ENCODE assay signal across 8 mouse cellular contexts in genomic region chr1:180483399-180484291, GRCm38 (mm10). TPM values are rescaled to one million over a fixed set of nuclear protein-coding genes. Genes with fewer than 3 reads are reported as not detected.
A peak's percentile ranks its signal among the peaks of the same experiment; 100 is the strongest.
DNase-seq lines count a peak whose midpoint lies in the region; ATAC-seq and TF ChIP-seq lines count a peak whose summit lies in the region.

TSS of gene Stum (minus strand) at chr1:180483504.

- 3% methylated on average over 40 of the region's 40 CpGs for WGBS in forebrain, embryonic 13.5 days
- 4% methylated on average over 40 of the region's 40 CpGs for WGBS in large intestine, adult 2 months
- 3% methylated on average over 38 of the region's 40 CpGs for WGBS in liver, postnatal 0 days (ENCODE audit: insufficient replicate concordance)
- WGBS in neural tube, embryonic 15.5 days = 4% methylated on average over 30 of the region's 40 CpGs

- H3K9me3 ChIP-seq in ES-Bruce4 (replicated peaks; ENCODE audit: control insufficient read depth, insufficient read depth, low read length, poor library complexity, severe bottlenecking) = no peaks in the 10 kb centered on the region
- no peaks in the 10 kb centered on the region for H3K9me3 ChIP-seq in forebrain, embryonic 13.5 days (replicated peaks)
- H3K9me3 ChIP-seq in liver, postnatal 0 days (ENCODE audit: low read length) = no peaks in the 10 kb centered on the region
- no peaks in the 10 kb centered on the region for H3K9me3 ChIP-seq in neural tube, embryonic 15.5 days (replicated peaks)

- no peaks in the 10 kb centered on the region for H3K27me3 ChIP-seq in ES-Bruce4 (ENCODE audit: control insufficient read depth, insufficient read depth, low read length, poor library complexity, severe bottlenecking)
- H3K27me3 ChIP-seq in forebrain, embryonic 13.5 days = peaks cover 52% of the 10 kb centered on the region
- peaks cover 35% of the 10 kb centered on the region for H3K27me3 ChIP-seq in liver, postnatal 0 days (ENCODE audit: insufficient read depth, low read length)
- peaks cover 17% of the 10 kb centered on the region for H3K27me3 ChIP-seq in neural tube, embryonic 15.5 days (replicated peaks)

- H3K4me2 ChIP-seq in forebrain, embryonic 13.5 days = peak within 1 kb of the TSS; percentile 76
- peak within 1 kb of the TSS; percentile 59 for H3K4me2 ChIP-seq in liver, postnatal 0 days (ENCODE audit: low read depth, low read length)
- peak within 1 kb of the TSS; percentile 65 for H3K4me2 ChIP-seq in neural tube, embryonic 15.5 days

- DNase-seq in c-Kit-positive CD71-positive TER-119-negative erythroid progenitor cells, embryonic 14.5 days (ENCODE audit: low read depth) = peak; percentile 44
- DNase-seq in heart, postnatal 14 days = peak; percentile 81
- peak; percentile 21 for DNase-seq in large intestine, adult 2 months (ENCODE audit: low read depth, low spot score)
- peak; percentile 84 for DNase-seq in liver, postnatal 0 days
- peak; percentile 42 to 50 for DNase-seq in thymus, adult 18-20 months

- intact Hi-C loops in heart, postnatal 14 days (cut with DNase I) = loop anchor here (1.0 to 5.0 kb wide), 4 partner anchors 49 to 306 kb away; no protein-coding TSS in a partner anchor

- peak within 1 kb of the TSS; percentile 36 for H3K4me3 ChIP-seq in ES-Bruce4 (ENCODE audit: low read depth, low read length)
- H3K4me3 ChIP-seq in forebrain, embryonic 13.5 days = peak within 1 kb of the TSS; percentile 46
- peak within 1 kb of the TSS; percentile 34 for H3K4me3 ChIP-seq in liver, postnatal 0 days (ENCODE audit: low read depth, low read length)
- peak within 1 kb of the TSS; percentile 57 for H3K4me3 ChIP-seq in neural tube, embryonic 15.5 days (replicated peaks)

- no peak within 1 kb of the TSS for H3K9ac ChIP-seq in ES-Bruce4 (ENCODE audit: low read depth, poor library complexity, severe bottlenecking)
- H3K9ac ChIP-seq in forebrain, embryonic 13.5 days = peak within 1 kb of the TSS; percentile 57
- no peak within 1 kb of the TSS for H3K9ac ChIP-seq in liver, postnatal 0 days (replicated peaks)
- H3K9ac ChIP-seq in neural tube, embryonic 15.5 days (replicated peaks) = peak within 1 kb of the TSS; percentile 46

- peak; percentile 80 for ATAC-seq in forebrain, embryonic 13.5 days
- peak; percentile 51 for ATAC-seq in liver, postnatal 0 days
- peak; percentile 87 for ATAC-seq in neural tube, embryonic 15.5 days (ENCODE audit: low FRiP score)

- H3K4me1 ChIP-seq in ES-Bruce4 (ENCODE audit: control insufficient read depth, insufficient read depth, low read length) = peaks cover 2% of the 10 kb centered on the region
- peaks cover 20% of the 10 kb centered on the region for H3K4me1 ChIP-seq in forebrain, embryonic 13.5 days
- peaks cover 8% of the 10 kb centered on the region for H3K4me1 ChIP-seq in liver, postnatal 0 days (ENCODE audit: insufficient read depth)
- H3K4me1 ChIP-seq in neural tube, embryonic 15.5 days = peaks cover 36% of the 10 kb centered on the region

- TF ChIP-seq POLR2A in ES-Bruce4 (IDR thresholded peaks at IDR 0.05; ENCODE audit: insufficient read depth, low read length) = no peak

- peak; percentile 91 for TF ChIP-seq CTCF in ES-Bruce4 (IDR thresholded peaks at IDR 0.05; ENCODE audit: low read depth, low read length)
- TF ChIP-seq CTCF in liver, postnatal 0 days (IDR thresholded peaks at IDR 0.05; ENCODE audit: low read depth) = peak; percentile 92

- H3K27ac ChIP-seq in ES-Bruce4 (ENCODE audit: insufficient read depth, low read length) = no peak within 1 kb of the TSS
- no peak within 1 kb of the TSS for H3K27ac ChIP-seq in forebrain, embryonic 13.5 days
- H3K27ac ChIP-seq in liver, postnatal 0 days (ENCODE audit: low read depth) = no peak within 1 kb of the TSS
- H3K27ac ChIP-seq in neural tube, embryonic 15.5 days (replicated peaks) = peak within 1 kb of the TSS; percentile 79

- H3K36me3 ChIP-seq in ES-Bruce4 (ENCODE audit: control insufficient read depth, insufficient read depth, low read length, poor library complexity, severe bottlenecking) = no peaks in the 10 kb centered on the region
- H3K36me3 ChIP-seq in forebrain, embryonic 13.5 days (ENCODE audit: poor library complexity, severe bottlenecking) = no peaks in the 10 kb centered on the region
- H3K36me3 ChIP-seq in liver, postnatal 0 days (replicated peaks; ENCODE audit: insufficient read depth, low read length) = no peaks in the 10 kb centered on the region
- H3K36me3 ChIP-seq in neural tube, embryonic 15.5 days = no peaks in the 10 kb centered on the region

- TF ChIP-seq EP300 in ES-Bruce4 (IDR thresholded peaks at IDR 0.05; ENCODE audit: insufficient read depth, low read depth, low read length) = no peak
- no peak for TF ChIP-seq EP300 in liver, postnatal 0 days (IDR thresholded peaks at IDR 0.05; ENCODE audit: low read depth)

RNA-seq across cellular contexts. Expression of gene Stum, which starts in this region (rescaled TPM):
- polyA plus RNA-seq in ES-Bruce4 (2011; ENCODE audit: insufficient read depth, insufficient read length, low read depth, missing spikeins) = 0.36 TPM in 1 of 2 replicates, not detected in the other
- polyA plus RNA-seq in forebrain, embryonic 13.5 days (2015; fragmentation: Nextera tagmentation; extraction: Ambion mirVana) = 0.67 and 1.4 TPM in 2 replicates
- 1 to 10 TPM in 1 of 2 experiments, under 1 TPM in 1; 0.78 to 1.6 TPM for total RNA-seq in heart, postnatal 14 days (2021)
- polyA plus RNA-seq in large intestine, adult 2 months (2012; rRNA removed) = 6.3 and 7.5 TPM in 2 replicates
- polyA plus RNA-seq in liver, postnatal 0 days (2015; fragmentation: Nextera tagmentation; extraction: Ambion mirVana) = 0.02 and 0.07 TPM in 2 replicates
- 21.8 and 23.5 TPM in 2 replicates for polyA plus RNA-seq in neural tube, embryonic 15.5 days (2015; fragmentation: Nextera tagmentation; extraction: Ambion mirVana)

Comparison
In these comparisons a context has a peak if more than half of its experiments do, and no peak if none do; other contexts are left out.
1. Peak in DNase-seq, ATAC-seq, H3K4me3 ChIP-seq and H3K4me2 ChIP-seq in liver, postnatal 0 days; RNA of the gene not detected or under 1 TPM.
2. H3K9ac ChIP-seq: peak in forebrain, embryonic 13.5 days (single experiment) and neural tube, embryonic 15.5 days (single experiment); none in ES-Bruce4 (single experiment) and liver, postnatal 0 days (single experiment).
3. DNase-seq: peak in every context shown above with its lines; median percentile 84 in liver, postnatal 0 days; 81 in heart, postnatal 14 days; 46 in thymus, adult 18-20 months; 44 in c-Kit-positive CD71-positive TER-119-negative erythroid progenitor cells, embryonic 14.5 days; 21 in large intestine, adult 2 months.
4. Peak in every context shown above with its lines, with median percentiles within 50 percentile points of each other: H3K4me3 ChIP-seq, ATAC-seq and H3K4me2 ChIP-seq.